Mouse (Mus musculus) heart, postnatal 4 days (tissue): Measurements from ENCODE around the gene Rbms3. TPM values are rescaled to one million over a fixed set of nuclear protein-coding genes. Genes with fewer than 3 reads are reported as not detected.

ENCODE experiments used
- DNase-seq: peaks from one replicate; pipeline ENCODE4 v3.0.0; 2021
- total RNA-seq, 2 experiments: library from RNA; stranded (reverse); gene quantifications; 2 replicates each; pipeline ENCODE4 v1.2.3; 2021

Gene Rbms3
- total RNA-seq: 10 to 100 TPM; 34.4 to 37.0 TPM

GRCm38 (mm10) chr9:117629771-117630170, at the start of gene Rbms3:
Rbms3 (minus strand) TSS chr9:117629913.
- DNase-seq: no peak

- DNase-seq: no peak
Measured at GRCm38 (mm10) chr9:117673311-117673710, 43.6 kb upstream of the Rbms3 start.

GRCm38 (mm10) chr9:117654626-117655025, 24.9 kb upstream of the Rbms3 start:
- no peak for DNase-seq

- no peak for DNase-seq
Measured at GRCm38 (mm10) chr9:117653641-117654040, 23.9 kb upstream of the Rbms3 start.

- DNase-seq: no peak
Measured at GRCm38 (mm10) chr9:117646131-117646530, 16.4 kb upstream of the Rbms3 start.

- DNase-seq: no peak
Measured at GRCm38 (mm10) chr9:117641090-117641782, 11.5 kb upstream of the Rbms3 start.

GRCm38 (mm10) chr9:117638623-117639185, 9.0 kb upstream of the Rbms3 start:
- DNase-seq: no peak

GRCm38 (mm10) chr9:117636492-117636891, 6.8 kb upstream of the Rbms3 start:
- no peak for DNase-seq

- DNase-seq: no peak
Measured at GRCm38 (mm10) chr9:117627173-117627572, 2.5 kb downstream of the Rbms3 start.

GRCm38 (mm10) chr9:117600781-117601180, 28.9 kb downstream of the Rbms3 start:
- DNase-seq: no peak

GRCm38 (mm10) chr9:117599341-117599740, 30.4 kb downstream of the Rbms3 start:
- DNase-seq: no peak

GRCm38 (mm10) chr9:117596162-117596561, 33.6 kb downstream of the Rbms3 start:
- DNase-seq: no peak

GRCm38 (mm10) chr9:117585345-117585744, 44.4 kb downstream of the Rbms3 start:
- no peak for DNase-seq

GRCm38 (mm10) chr9:117583638-117584037, 46.1 kb downstream of the Rbms3 start:
- peak; percentile 11 for DNase-seq

- no peak for DNase-seq
Measured at GRCm38 (mm10) chr9:117582591-117582990, 47.1 kb downstream of the Rbms3 start.

- DNase-seq: no peak
Measured at GRCm38 (mm10) chr9:117571186-117571855, 58.4 kb downstream of the Rbms3 start.

GRCm38 (mm10) chr9:117570240-117570821, 59.4 kb downstream of the Rbms3 start:
- no peak for DNase-seq

- peak; percentile 13 for DNase-seq
Measured at GRCm38 (mm10) chr9:117566293-117566692, 63.4 kb downstream of the Rbms3 start.

- no peak for DNase-seq
Measured at GRCm38 (mm10) chr9:117558562-117558961, 71.2 kb downstream of the Rbms3 start.

GRCm38 (mm10) chr9:117554356-117554755, 75.4 kb downstream of the Rbms3 start:
- no peak for DNase-seq

GRCm38 (mm10) chr9:117529281-117529680, 100.4 kb downstream of the Rbms3 start:
- DNase-seq: no peak

- DNase-seq: no peak
Measured at GRCm38 (mm10) chr9:117508941-117509340, 120.8 kb downstream of the Rbms3 start.

GRCm38 (mm10) chr9:117491866-117492265, 137.8 kb downstream of the Rbms3 start:
- no peak for DNase-seq
